Mouse (Mus musculus) limb, embryonic 14.5 days (tissue): ENCODE measurements at regions not wholly inside any gene's neighbourhood (a gene's known extent, or its start where the extent isn't known, plus 50 kb on each side); places are given as distances from the start of the nearest gene placed in this dataset.

Experiments used
- ATAC-seq: fragments of 200-750 bp; cut with Nextera tagmentation; 2 replicates; pipeline ENCODE4 v1.8.0; 2017; ENCODE audit warnings: low read depth, moderate number of reproducible peaks, moderate TSS enrichment; ENCODE audit not compliant: low FRiP score
- DNase-seq: peaks from one replicate; pipeline ENCODE4 v3.0.0-alpha.2; 2015; ENCODE audit warnings: low spot score
- H3K27ac ChIP-seq: fragments of 300-500 bp; sonication (generic); replicated peaks from 2 replicates; pipeline ENCODE4 v1.5.1; 2014; ENCODE audit warnings: low read depth, mild to moderate bottlenecking, low read length, moderate library complexity, mixed read lengths
- H3K27me3 ChIP-seq: fragments of 300-500 bp; sonication (generic); 2 replicates; pipeline ENCODE4 v1.6.1; 2014; ENCODE audit warnings: low read length, mixed read lengths; ENCODE audit not compliant: control insufficient read depth, insufficient read depth
- H3K36me3 ChIP-seq: fragments of 300-500 bp; sonication (generic); 2 replicates; pipeline ENCODE4 v1.6.1; 2014; ENCODE audit warnings: mild to moderate bottlenecking, low read length, moderate library complexity, mixed read lengths; ENCODE audit not compliant: control insufficient read depth, insufficient read depth
- H3K4me1 ChIP-seq: fragments of 300-500 bp; sonication (generic); 2 replicates; pipeline ENCODE4 v1.6.1; 2014; ENCODE audit warnings: antibody characterized with exemption, low read length, mixed read lengths; ENCODE audit not compliant: control insufficient read depth, insufficient read depth
- H3K4me2 ChIP-seq: fragments of 300-500 bp; sonication (generic); replicated peaks from 2 replicates; pipeline ENCODE4 v1.6.1; 2014; ENCODE audit warnings: low read depth, mild to moderate bottlenecking, low read length, moderate library complexity; ENCODE audit not compliant: severe bottlenecking
- H3K4me3 ChIP-seq: fragments of 300-500 bp; sonication (generic); replicated peaks from 2 replicates; pipeline ENCODE4 v1.5.1; 2014; ENCODE audit warnings: low read length
- H3K9ac ChIP-seq: fragments of 300-500 bp; sonication (generic); 2 replicates; pipeline ENCODE4 v1.6.1; 2014; ENCODE audit warnings: mild to moderate bottlenecking, low read depth, low read length, moderate library complexity; ENCODE audit not compliant: severe bottlenecking
- H3K9me3 ChIP-seq: fragments of 300-500 bp; sonication (generic); 2 replicates; pipeline ENCODE4 v1.6.1; 2016; ENCODE audit warnings: low read length; ENCODE audit not compliant: control insufficient read depth
- POLR2A ChIP-seq: fragments of 200-500 bp; IDR thresholded peaks from 2 replicates; pipeline ENCODE4 v1.8.0; 2012; ENCODE audit warnings: inconsistent platforms, mild to moderate bottlenecking, moderate library complexity, borderline replicate concordance; ENCODE audit not compliant: insufficient read depth, insufficient read length; ENCODE audit errors: extremely low read depth
- WGBS: fragments of 180-500 bp; shearing (Covaris S2); extraction: QIAGEN DNeasy Blood & Tissue Kit; methylation state at CpG from one replicate; pipeline ENCODE4 v1.1.7; 2014; 5-methylcytosine and 5-hydroxymethylcytosine counted together

- no peaks in the 10 kb centered on the region for H3K27me3 ChIP-seq
- no peak overlapping the region for H3K27ac ChIP-seq
- no peak for TF ChIP-seq POLR2A
- no peaks in the 10 kb centered on the region for H3K36me3 ChIP-seq
- 22% methylated on average over 1 of the region's 1 CpGs for WGBS
- ATAC-seq: no peak
- H3K4me2 ChIP-seq: no peak overlapping the region
- no peaks in the 10 kb centered on the region for H3K4me1 ChIP-seq
- no peaks in the 10 kb centered on the region for H3K9me3 ChIP-seq
- H3K4me3 ChIP-seq: no peak overlapping the region
- DNase-seq: no peak
- no peak overlapping the region for H3K9ac ChIP-seq
Observed at GRCm38 (mm10) chr13:26519054-26519453, 250.9 kb downstream of the Hdgfl1 start.

DNA sequence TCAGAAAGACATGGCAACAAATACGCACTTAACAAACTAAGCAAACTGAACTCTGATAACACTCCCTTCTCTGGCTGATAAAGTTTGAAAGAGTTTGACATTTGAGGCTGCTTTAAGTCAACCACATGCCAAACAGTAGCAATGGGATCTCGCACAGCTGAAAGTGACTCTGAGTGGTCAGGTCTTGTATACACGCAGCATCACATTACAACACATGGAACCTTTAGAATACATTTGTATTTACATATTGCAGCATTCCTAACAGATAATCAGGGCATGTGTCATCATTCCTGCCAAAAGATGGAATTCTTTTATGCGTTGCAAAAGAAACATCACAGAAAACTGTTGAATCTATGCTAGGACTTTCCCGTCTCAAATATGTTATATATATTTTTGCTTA, 251.5 kb downstream of the Hdgfl1 start:
- Histone ChIP-seq H3K4me2 (no peak overlapping the region), H3K27me3 (no peaks in the 10 kb centered on the region), H3K27ac (no peak overlapping the region), H3K4me3 (no peak overlapping the region), H3K9me3 (no peaks in the 10 kb centered on the region), H3K36me3 (no peaks in the 10 kb centered on the region), H3K4me1 (no peaks in the 10 kb centered on the region), H3K9ac (no peak overlapping the region)
- TF ChIP-seq POLR2A: no peak
- 73% methylated on average over 5 of the region's 5 CpGs for WGBS
- no peak for ATAC-seq
- no peak for DNase-seq

DNA sequence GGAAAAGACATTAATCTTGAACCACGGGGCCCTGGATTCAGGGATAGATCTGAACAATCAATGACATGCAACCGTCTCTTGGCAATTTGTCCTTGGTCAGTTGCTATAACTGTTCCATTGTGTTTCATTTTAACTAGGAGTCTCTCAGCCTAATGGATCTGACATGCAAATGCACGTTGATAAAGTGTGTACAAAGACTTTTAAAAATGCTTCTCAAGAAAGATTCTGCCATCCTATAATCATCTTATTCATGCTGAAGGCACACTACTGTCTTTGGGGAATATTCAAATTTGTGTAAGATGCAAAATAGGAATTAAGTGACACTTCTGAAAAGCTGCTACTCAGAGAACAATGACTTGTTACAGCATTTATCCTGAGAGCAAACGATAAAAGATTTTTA, 252.3 kb downstream of the Hdgfl1 start:
- Histone ChIP-seq H3K4me3 (no peak overlapping the region), H3K4me2 (no peak overlapping the region), H3K27me3 (no peaks in the 10 kb centered on the region), H3K9ac (no peak overlapping the region), H3K27ac (no peak overlapping the region), H3K4me1 (no peaks in the 10 kb centered on the region), H3K36me3 (no peaks in the 10 kb centered on the region), H3K9me3 (no peaks in the 10 kb centered on the region)
- WGBS: 81% methylated on average over 4 of the region's 4 CpGs
- no peak for TF ChIP-seq POLR2A
- no peak for ATAC-seq
- no peak for DNase-seq

DNA sequence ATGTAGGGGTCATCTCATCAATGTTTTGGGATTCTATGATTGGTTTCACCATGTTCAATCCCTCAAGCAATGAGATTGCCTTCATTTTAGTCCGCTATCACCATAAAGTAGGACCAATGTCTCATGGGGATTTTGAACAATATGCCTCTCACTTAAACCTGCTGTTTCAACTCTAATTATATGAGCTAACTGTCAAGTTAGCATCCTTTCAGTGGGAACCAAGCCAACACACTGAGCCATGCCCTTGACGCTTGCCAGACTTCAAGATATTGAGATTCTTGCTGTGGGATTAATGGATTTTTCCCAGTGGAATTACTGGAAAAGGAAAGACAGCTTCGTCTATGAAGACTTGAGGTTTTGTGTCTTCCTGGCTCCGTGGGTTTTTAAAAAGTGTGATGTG, 259.5 kb downstream of the Hdgfl1 start:
- H3K4me3 ChIP-seq: no peak overlapping the region
- no peaks in the 10 kb centered on the region for H3K9me3 ChIP-seq
- no peak overlapping the region for H3K4me2 ChIP-seq
- H3K27me3 ChIP-seq: no peaks in the 10 kb centered on the region
- WGBS: 71% methylated on average over 4 of the region's 4 CpGs
- no peak for TF ChIP-seq POLR2A
- H3K36me3 ChIP-seq: no peaks in the 10 kb centered on the region
- no peak for ATAC-seq
- no peaks in the 10 kb centered on the region for H3K4me1 ChIP-seq
- DNase-seq: no peak
- no peak overlapping the region for H3K27ac ChIP-seq
- no peak overlapping the region for H3K9ac ChIP-seq

DNA sequence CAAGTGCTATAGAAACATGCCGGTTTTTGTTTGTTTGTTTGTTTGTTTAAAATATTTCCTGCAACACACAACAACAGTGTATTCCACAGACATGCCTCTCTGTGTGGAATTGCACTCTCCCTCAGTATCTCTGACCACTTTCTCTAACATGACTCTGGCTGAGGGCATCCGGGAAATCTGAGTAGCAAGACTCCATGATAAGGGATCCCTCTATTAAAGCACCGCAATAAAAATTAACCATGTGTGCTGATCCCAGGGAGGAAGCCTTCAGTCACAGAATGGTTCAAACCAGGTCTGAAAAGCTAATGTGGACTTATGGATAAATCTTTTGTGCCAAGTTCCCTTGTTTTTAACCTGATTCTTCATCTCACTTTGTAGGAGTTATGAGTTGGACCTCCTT, 260.1 kb downstream of the Hdgfl1 start:
- no peak overlapping the region for H3K27ac ChIP-seq
- no peak for TF ChIP-seq POLR2A
- H3K36me3 ChIP-seq: no peaks in the 10 kb centered on the region
- H3K4me3 ChIP-seq: no peak overlapping the region
- H3K27me3 ChIP-seq: no peaks in the 10 kb centered on the region
- H3K9ac ChIP-seq: no peak overlapping the region
- H3K9me3 ChIP-seq: no peaks in the 10 kb centered on the region
- DNase-seq: no peak
- 74% methylated on average over 3 of the region's 3 CpGs for WGBS
- no peaks in the 10 kb centered on the region for H3K4me1 ChIP-seq
- ATAC-seq: no peak
- H3K4me2 ChIP-seq: no peak overlapping the region

DNA sequence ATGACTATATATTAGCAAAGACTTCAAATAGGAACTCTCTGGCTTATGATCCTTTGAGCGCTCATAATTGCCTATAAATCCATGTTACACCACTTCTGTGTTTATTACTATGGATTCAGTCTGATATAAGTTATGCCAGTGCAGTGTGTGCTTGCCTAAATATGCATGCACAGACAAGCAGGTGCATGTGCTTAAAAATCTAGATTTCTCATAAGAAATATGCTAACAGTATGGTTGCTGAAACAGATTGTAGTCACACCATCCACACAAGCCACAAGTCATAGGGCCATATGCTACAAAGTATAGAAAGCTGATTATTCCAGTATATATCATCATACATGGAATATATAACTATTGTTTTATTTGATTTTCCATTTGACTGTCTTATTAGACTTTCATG, 266.2 kb downstream of the Hdgfl1 start:
- Histone ChIP-seq H3K4me3 (no peak overlapping the region), H3K9me3 (no peaks in the 10 kb centered on the region), H3K27me3 (no peaks in the 10 kb centered on the region), H3K27ac (no peak overlapping the region), H3K9ac (no peak overlapping the region), H3K4me1 (no peaks in the 10 kb centered on the region), H3K4me2 (no peak overlapping the region), H3K36me3 (no peaks in the 10 kb centered on the region)
- DNase-seq: no peak
- no peak for ATAC-seq
- WGBS: 74% methylated on average over 1 of the region's 1 CpGs
- no peak for TF ChIP-seq POLR2A
